Mouse (Mus musculus) myocyte (in vitro differentiated cells): ENCODE results near the gene Man1c1.

Source experiments
- E2F4 ChIP-seq: IDR thresholded peaks from one replicate; pipeline ENCODE4 v1.6.1; 2011; ENCODE audit warnings: mild to moderate bottlenecking, control low read depth, moderate library complexity; ENCODE audit not compliant: insufficient read depth
- MAX ChIP-seq: IDR thresholded peaks from one replicate; pipeline ENCODE4 v1.6.1; 2011; ENCODE audit warnings: low read depth, mild to moderate bottlenecking, control low read depth
- MYOD1 ChIP-seq, 3 experiments: IDR thresholded peaks; one replicate each; pipeline ENCODE4 v1.6.1; 2011; ENCODE audit warnings: control low read depth in 2 of 3, low read depth in 2 of 3, mild to moderate bottlenecking in 2 of 3, moderate library complexity in 1 of 3; ENCODE audit not compliant: insufficient read length in 2 of 3, control insufficient read depth in 1 of 3
- POLR2A ChIP-seq: IDR thresholded peaks from one replicate; pipeline ENCODE4 v1.6.1; 2011; ENCODE audit warnings: low read depth, mild to moderate bottlenecking, control low read depth, moderate library complexity; ENCODE audit not compliant: insufficient read length
- SRF ChIP-seq: IDR thresholded peaks from one replicate; pipeline ENCODE4 v1.6.1; 2011; ENCODE audit warnings: low read depth; ENCODE audit not compliant: control insufficient read depth, insufficient read length
- USF1 ChIP-seq: IDR thresholded peaks from one replicate; pipeline ENCODE4 v1.6.1; 2011; ENCODE audit warnings: low read depth, mild to moderate bottlenecking, control low read depth, moderate library complexity

DNA sequence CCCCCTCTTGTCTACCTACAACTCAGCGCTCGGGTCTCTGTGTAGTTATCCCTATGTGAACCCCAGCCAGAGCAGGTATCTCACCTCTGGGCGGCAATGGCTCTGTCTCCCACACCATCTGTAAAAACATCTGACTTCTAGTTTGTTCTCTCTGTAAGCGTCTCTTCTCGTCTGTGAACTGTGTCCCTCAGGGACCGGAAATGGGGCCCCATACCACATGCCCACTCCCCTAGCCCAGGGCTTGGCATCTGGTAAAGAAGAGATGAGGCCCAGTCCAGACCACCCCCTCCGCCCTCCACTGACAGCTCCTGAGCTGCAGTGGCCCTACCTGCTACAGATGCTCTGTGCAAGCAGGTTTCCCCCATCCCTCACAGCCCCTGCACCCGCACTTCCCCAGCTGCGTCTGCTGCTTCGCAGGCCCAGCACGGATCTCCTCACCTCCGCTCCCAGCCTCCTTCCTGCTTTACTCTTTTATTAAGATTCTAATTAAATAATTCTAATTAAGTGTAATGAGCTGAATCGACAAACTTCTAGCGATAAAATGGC, 33.3 kb upstream of the Man1c1 start:
- no peak for TF ChIP-seq E2F4
- TF ChIP-seq POLR2A: no peak
- no peak for TF ChIP-seq USF1
- TF ChIP-seq MAX: no peak
- no peak for TF ChIP-seq MYOD1 (IDR thresholded peaks at IDR 0.05; ENCODE audit: control insufficient read depth in 1 of 3, insufficient read length in 2 of 3, low read depth in 2 of 3)
- no peak for TF ChIP-seq SRF
